Mouse (Mus musculus): ENCODE measurements around the gene Mcub. TPM values are rescaled to one million over a fixed set of nuclear protein-coding genes. Genes with fewer than 3 reads are reported as not detected.

Gene Mcub
- polyA plus RNA-seq, 1 experiment from 2014 or later: 3.5 TPM

- no peaks in the 10 kb centered on the region for H3K27me3 ChIP-seq (replicated peaks; ENCODE audit: control insufficient read depth, insufficient read depth, low read length)
- DNase-seq (ENCODE audit: low spot score) (no peak), ATAC-seq (replicated peaks; ENCODE audit: low FRiP score) (no peak)
- WGBS: 77% methylated on average over 3 of the region's 3 CpGs
- H3K4me1 ChIP-seq (replicated peaks; ENCODE audit: control insufficient read depth, insufficient read depth, low read length): no peaks in the 10 kb centered on the region
- H3K27ac ChIP-seq (ENCODE audit: low read depth, low read length): no peak overlapping the region
- H3K4me2 ChIP-seq: no peak overlapping the region
- peaks cover 3% of the 10 kb centered on the region; the same call in 1 of the 2 replicates for H3K36me3 ChIP-seq (ENCODE audit: control insufficient read depth, insufficient read depth, low read length)
- H3K4me3 ChIP-seq (ENCODE audit: low read depth, low read length): no peak overlapping the region
- no peak overlapping the region for H3K9ac ChIP-seq (ENCODE audit: low read depth, low read length)
- no peaks in the 10 kb centered on the region for H3K9me3 ChIP-seq (ENCODE audit: control insufficient read depth, low read length)
Observed at GRCm38 (mm10) chr3:129917424-129917823, 52.6 kb downstream of the Mcub start.

GRCm38 (mm10) chr3:129913241-129913640, 56.8 kb downstream of the Mcub start:
- H3K4me2 ChIP-seq: no peak overlapping the region
- no peaks in the 10 kb centered on the region for H3K27me3 ChIP-seq (replicated peaks; ENCODE audit: control insufficient read depth, insufficient read depth, low read length)
- 89% methylated on average over 13 of the region's 13 CpGs for WGBS
- no peaks in the 10 kb centered on the region for H3K4me1 ChIP-seq (replicated peaks; ENCODE audit: control insufficient read depth, insufficient read depth, low read length)
- H3K4me3 ChIP-seq (ENCODE audit: low read depth, low read length): no peak overlapping the region
- H3K9me3 ChIP-seq (ENCODE audit: control insufficient read depth, low read length): no peaks in the 10 kb centered on the region
- ATAC-seq (replicated peaks; ENCODE audit: low FRiP score) (no peak), DNase-seq (ENCODE audit: low spot score) (no peak)
- peaks cover 17% of the 10 kb centered on the region for H3K36me3 ChIP-seq (ENCODE audit: control insufficient read depth, insufficient read depth, low read length)
- H3K9ac ChIP-seq (ENCODE audit: low read depth, low read length): no peak overlapping the region
- no peak overlapping the region for H3K27ac ChIP-seq (ENCODE audit: low read depth, low read length)

- no peak overlapping the region for H3K27ac ChIP-seq (ENCODE audit: low read depth, low read length)
- no peak overlapping the region for H3K4me3 ChIP-seq (ENCODE audit: low read depth, low read length)
- WGBS: 92% methylated on average over 14 of the region's 14 CpGs
- no peak for ATAC-seq (replicated peaks; ENCODE audit: low FRiP score)
- H3K9me3 ChIP-seq (ENCODE audit: control insufficient read depth, low read length): no peaks in the 10 kb centered on the region
- H3K27me3 ChIP-seq (replicated peaks; ENCODE audit: control insufficient read depth, insufficient read depth, low read length): no peaks in the 10 kb centered on the region
- no peak overlapping the region for H3K9ac ChIP-seq (ENCODE audit: low read depth, low read length)
- no peaks in the 10 kb centered on the region for H3K4me1 ChIP-seq (replicated peaks; ENCODE audit: control insufficient read depth, insufficient read depth, low read length)
- DNase-seq (ENCODE audit: low spot score): no peak
- H3K4me2 ChIP-seq: no peak overlapping the region
- H3K36me3 ChIP-seq (ENCODE audit: control insufficient read depth, insufficient read depth, low read length): peaks cover 19% of the 10 kb centered on the region
Observed at GRCm38 (mm10) chr3:129912025-129912424, 58.0 kb downstream of the Mcub start.

GRCm38 (mm10) chr3:129904381-129905132, 65.4 kb downstream of the Mcub start:
- no peak for ATAC-seq (replicated peaks; ENCODE audit: low FRiP score)
- 80% methylated on average over 7 of the region's 7 CpGs for WGBS
- DNase-seq (ENCODE audit: low spot score): no peak
- Histone ChIP-seq H3K9ac (ENCODE audit: low read depth, low read length) (no peak overlapping the region), H3K4me2 (no peak overlapping the region), H3K4me3 (ENCODE audit: low read depth, low read length) (no peak overlapping the region), H3K9me3 (ENCODE audit: control insufficient read depth, low read length) (no peaks in the 10 kb centered on the region), H3K36me3 (ENCODE audit: control insufficient read depth, insufficient read depth, low read length) (peaks cover 12% of the 10 kb centered on the region), H3K27ac (ENCODE audit: low read depth, low read length) (no peak overlapping the region), H3K27me3 (replicated peaks; ENCODE audit: control insufficient read depth, insufficient read depth, low read length) (no peaks in the 10 kb centered on the region), H3K4me1 (replicated peaks; ENCODE audit: control insufficient read depth, insufficient read depth, low read length) (peaks cover 22% of the 10 kb centered on the region)

GRCm38 (mm10) chr3:129903866-129904265, 66.1 kb downstream of the Mcub start:
- Histone ChIP-seq H3K36me3 (ENCODE audit: control insufficient read depth, insufficient read depth, low read length) (peaks cover 5% of the 10 kb centered on the region), H3K4me3 (ENCODE audit: low read depth, low read length) (no peak overlapping the region), H3K27ac (ENCODE audit: low read depth, low read length) (no peak overlapping the region), H3K9me3 (ENCODE audit: control insufficient read depth, low read length) (no peaks in the 10 kb centered on the region), H3K9ac (ENCODE audit: low read depth, low read length) (no peak overlapping the region), H3K4me1 (replicated peaks; ENCODE audit: control insufficient read depth, insufficient read depth, low read length) (peaks cover 22% of the 10 kb centered on the region), H3K4me2 (peak overlapping the region; percentile 15; the same call in 1 of the 2 replicates), H3K27me3 (replicated peaks; ENCODE audit: control insufficient read depth, insufficient read depth, low read length) (no peaks in the 10 kb centered on the region)
- ATAC-seq (replicated peaks; ENCODE audit: low FRiP score): no peak
- no peak for DNase-seq (ENCODE audit: low spot score)
- 69% methylated on average over 8 of the region's 8 CpGs for WGBS

GRCm38 (mm10) chr3:129903369-129903768, 66.6 kb downstream of the Mcub start:
- WGBS: 87% methylated on average over 3 of the region's 3 CpGs
- Histone ChIP-seq H3K27ac (ENCODE audit: low read depth, low read length) (no peak overlapping the region), H3K27me3 (replicated peaks; ENCODE audit: control insufficient read depth, insufficient read depth, low read length) (no peaks in the 10 kb centered on the region), H3K9me3 (ENCODE audit: control insufficient read depth, low read length) (no peaks in the 10 kb centered on the region), H3K4me3 (ENCODE audit: low read depth, low read length) (no peak overlapping the region), H3K9ac (ENCODE audit: low read depth, low read length) (no peak overlapping the region), H3K36me3 (ENCODE audit: control insufficient read depth, insufficient read depth, low read length) (peaks cover 7% of the 10 kb centered on the region), H3K4me2 (no peak overlapping the region; the same call in 1 of the 2 replicates), H3K4me1 (replicated peaks; ENCODE audit: control insufficient read depth, insufficient read depth, low read length) (peaks cover 22% of the 10 kb centered on the region)
- no peak for DNase-seq (ENCODE audit: low spot score)
- ATAC-seq (replicated peaks; ENCODE audit: low FRiP score): no peak

GRCm38 (mm10) chr3:129901271-129901809, 68.7 kb downstream of the Mcub start, which contains the start of gene Casp6:
Casp6 (plus strand) TSS chr3:129901425.
- peak; percentile 90 for ATAC-seq (replicated peaks; ENCODE audit: low FRiP score)
- peak within 1 kb of the TSS; percentile 86 for H3K4me2 ChIP-seq
- peaks cover 3% of the 10 kb centered on the region; the same call in 1 of the 2 replicates for H3K36me3 ChIP-seq (ENCODE audit: control insufficient read depth, insufficient read depth, low read length)
- DNase-seq (ENCODE audit: low spot score): peak; percentile 91
- no peaks in the 10 kb centered on the region for H3K27me3 ChIP-seq (replicated peaks; ENCODE audit: control insufficient read depth, insufficient read depth, low read length)
- H3K9ac ChIP-seq (ENCODE audit: low read depth, low read length): peak within 1 kb of the TSS; percentile 79
- WGBS: under 1% methylated on average over 34 of the region's 34 CpGs
- H3K27ac ChIP-seq (ENCODE audit: low read depth, low read length): peak within 1 kb of the TSS; percentile 60; the same call in 1 of the 2 replicates
- H3K4me1 ChIP-seq (replicated peaks; ENCODE audit: control insufficient read depth, insufficient read depth, low read length): peaks cover 29% of the 10 kb centered on the region
- H3K9me3 ChIP-seq (ENCODE audit: control insufficient read depth, low read length): no peaks in the 10 kb centered on the region
- H3K4me3 ChIP-seq (ENCODE audit: low read depth, low read length): peak within 1 kb of the TSS; percentile 72

- DNase-seq (ENCODE audit: low spot score): no peak
- H3K9ac ChIP-seq (ENCODE audit: low read depth, low read length): no peak overlapping the region
- H3K27me3 ChIP-seq (replicated peaks; ENCODE audit: control insufficient read depth, insufficient read depth, low read length): no peaks in the 10 kb centered on the region
- no peak overlapping the region for H3K4me3 ChIP-seq (ENCODE audit: low read depth, low read length)
- H3K36me3 ChIP-seq (ENCODE audit: control insufficient read depth, insufficient read depth, low read length): peaks cover 6% of the 10 kb centered on the region; the same call in 1 of the 2 replicates
- no peak overlapping the region for H3K4me2 ChIP-seq
- peaks cover 31% of the 10 kb centered on the region for H3K4me1 ChIP-seq (replicated peaks; ENCODE audit: control insufficient read depth, insufficient read depth, low read length)
- no peaks in the 10 kb centered on the region for H3K9me3 ChIP-seq (ENCODE audit: control insufficient read depth, low read length)
- 65% methylated on average over 4 of the region's 4 CpGs for WGBS
- ATAC-seq (replicated peaks; ENCODE audit: low FRiP score): no peak
- H3K27ac ChIP-seq (ENCODE audit: low read depth, low read length): no peak overlapping the region
Observed at GRCm38 (mm10) chr3:129898886-129899285, 71.1 kb downstream of the Mcub start.

GRCm38 (mm10) chr3:129896591-129896990, 73.4 kb downstream of the Mcub start:
- H3K9ac ChIP-seq (ENCODE audit: low read depth, low read length): no peak overlapping the region
- H3K4me1 ChIP-seq (replicated peaks; ENCODE audit: control insufficient read depth, insufficient read depth, low read length): peaks cover 12% of the 10 kb centered on the region
- no peak overlapping the region for H3K27ac ChIP-seq (ENCODE audit: low read depth, low read length)
- DNase-seq (ENCODE audit: low spot score): no peak
- peaks cover 8% of the 10 kb centered on the region; the same call in 1 of the 2 replicates for H3K36me3 ChIP-seq (ENCODE audit: control insufficient read depth, insufficient read depth, low read length)
- no peak for ATAC-seq (replicated peaks; ENCODE audit: low FRiP score)
- 44% methylated on average over 6 of the region's 6 CpGs for WGBS
- no peaks in the 10 kb centered on the region for H3K27me3 ChIP-seq (replicated peaks; ENCODE audit: control insufficient read depth, insufficient read depth, low read length)
- no peaks in the 10 kb centered on the region for H3K9me3 ChIP-seq (ENCODE audit: control insufficient read depth, low read length)
- no peak overlapping the region for H3K4me3 ChIP-seq (ENCODE audit: low read depth, low read length)
- H3K4me2 ChIP-seq: no peak overlapping the region
